Mouse (Mus musculus): ENCODE measurements around the gene Cyp26b1.

DNA sequence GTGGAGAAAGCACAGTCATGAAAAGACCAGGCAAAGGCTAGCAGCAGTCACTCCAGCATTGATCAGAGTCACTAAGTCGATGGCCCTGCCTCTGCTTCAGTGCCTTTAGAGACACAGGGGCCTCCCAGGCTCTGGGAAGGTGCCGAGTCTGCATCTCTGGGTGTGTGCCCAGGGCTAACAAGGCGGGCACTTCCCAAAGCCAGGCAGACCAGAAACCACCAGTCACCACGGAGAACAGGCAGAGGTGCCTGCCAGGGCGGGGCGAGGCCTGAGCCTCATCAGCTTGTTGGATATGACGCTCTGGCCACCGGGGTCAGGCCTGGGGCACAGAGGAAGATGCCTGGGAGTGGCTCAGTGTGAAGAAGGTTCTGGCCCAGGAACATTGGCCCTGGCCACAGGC lies 14.2 kb downstream of the Cyp26b1 start:
- TF ChIP-seq CTCF (IDR thresholded peaks at IDR 0.05; ENCODE audit: borderline replicate concordance, insufficient read depth, low read depth, low read length) (no peak), POLR2A (IDR thresholded peaks at IDR 0.05; ENCODE audit: borderline replicate concordance, insufficient read depth, low read length) (no peak)

All from cerebellum, adult 2 months (tissue).